Mouse (Mus musculus) cerebellum, postnatal 4 days (tissue): ENCODE data around the gene Gm17604.
A peak's percentile ranks its signal among the peaks of the same experiment; 100 is the strongest.

ENCODE experiments used
- DNase-seq, 2 experiments: peaks; one replicate each; pipeline ENCODE4 v3.0.0; 2022; ENCODE audit warnings: low spot score in 2 of 2, mixed read lengths in 1 of 2

Gm17604 gene

DNA sequence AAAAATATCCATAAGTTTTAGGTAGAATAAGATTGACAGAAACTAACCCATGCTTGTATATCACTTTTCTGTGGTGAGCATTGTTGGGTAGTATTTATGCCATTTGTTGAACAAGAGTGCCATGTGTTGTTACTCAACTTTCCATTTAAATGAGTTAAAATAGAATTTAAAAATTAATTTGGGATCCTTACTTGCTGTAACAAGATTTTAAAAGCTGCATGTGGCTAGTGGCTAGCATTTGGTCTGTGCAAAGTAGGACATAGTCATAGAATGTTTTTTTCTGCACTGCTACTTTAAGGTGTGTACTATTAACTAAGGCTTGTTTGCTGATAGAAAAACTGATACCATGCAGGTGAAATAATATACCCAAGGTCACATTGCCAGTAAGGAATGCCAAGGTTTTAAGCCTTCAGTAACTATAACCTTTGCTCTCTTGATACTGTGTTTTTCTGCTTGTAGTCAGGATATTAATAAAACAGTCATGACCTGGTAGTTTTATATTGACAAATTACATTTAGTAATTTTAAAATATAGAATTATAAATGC is at the start of gene Gm17604:
TSS of gene Gm17604 (minus strand) at position 51 of the 546 bp plus-strand sequence.
- DNase-seq: no peak

DNA sequence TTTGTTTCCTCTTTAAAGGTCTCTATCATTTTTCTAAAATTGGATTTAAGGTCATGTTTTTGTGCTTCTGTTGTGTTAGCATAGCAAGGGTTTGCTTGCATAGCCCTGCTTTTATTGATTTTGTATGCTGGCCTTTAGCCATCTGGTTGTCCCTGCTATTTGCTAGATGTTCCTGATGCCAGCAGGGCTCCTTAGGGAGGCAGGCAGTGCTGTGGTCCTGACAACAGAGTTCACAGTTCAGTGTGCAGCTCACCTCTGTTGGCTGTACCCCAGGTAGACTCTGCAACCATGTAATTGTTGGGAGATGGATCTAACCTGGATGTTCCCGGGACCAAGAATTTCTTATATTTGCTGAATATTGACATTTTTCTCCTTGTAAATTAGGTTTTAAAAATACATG is 45.3 kb upstream of the Gm17604 start:
- DNase-seq: no peak

DNA sequence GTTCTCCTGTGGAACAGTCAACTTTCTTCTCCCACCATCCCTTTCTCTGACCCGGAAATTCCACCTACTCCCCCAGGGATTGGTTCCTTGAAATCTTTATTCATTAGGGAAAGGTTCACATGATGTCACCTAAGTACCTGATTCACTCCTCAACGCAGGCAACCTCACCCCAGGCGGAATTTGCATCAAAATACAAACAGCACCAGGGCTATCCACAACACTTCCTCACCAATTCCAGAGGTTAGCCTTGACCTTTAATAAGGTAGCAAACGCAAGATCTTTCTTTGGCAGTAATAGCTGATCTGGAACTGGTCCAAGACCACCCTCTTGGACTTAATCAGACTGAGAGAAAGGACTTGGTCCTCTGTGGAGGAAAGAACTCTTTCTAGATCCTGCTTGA is 1.5 kb downstream of the Gm17604 start:
- no peak for DNase-seq

DNA sequence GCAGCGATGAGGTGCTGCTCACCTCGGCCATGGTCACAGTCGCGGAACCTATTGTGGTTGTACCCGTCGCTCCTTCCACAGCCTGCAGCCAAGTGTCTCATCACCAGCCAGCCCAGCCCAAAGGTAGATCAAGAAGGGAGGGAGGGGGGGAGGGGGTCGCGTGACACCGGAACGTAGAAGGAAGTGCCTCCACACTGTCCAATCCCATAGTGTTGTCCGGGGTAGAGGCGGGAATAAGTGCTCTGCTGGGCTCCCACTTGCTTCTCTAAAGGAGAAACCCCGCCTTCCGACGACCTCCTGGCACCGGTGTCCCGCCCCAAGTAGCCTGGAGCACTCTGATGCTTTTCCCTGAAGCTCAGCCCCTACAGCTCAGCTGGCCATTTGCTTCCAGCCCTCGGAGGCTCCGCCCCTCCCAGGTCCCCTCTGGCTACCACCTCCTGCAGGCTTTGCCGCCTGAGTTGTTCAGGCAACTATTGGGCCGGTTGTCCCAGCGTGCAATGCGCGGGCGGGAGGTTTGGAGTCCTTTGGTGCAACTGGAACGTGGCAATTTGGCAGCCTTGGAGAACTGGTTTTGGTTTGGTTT is 24.3 kb downstream of the Gm17604 start, which contains the start of the genes Mospd2 and Fancb:
TSS of gene Mospd2 (minus strand) at position 183 of the 583 bp plus-strand sequence.
TSS of gene Fancb (plus strand) at position 400 of the 583 bp plus-strand sequence.
- DNase-seq: peak; percentile 21 to 67

DNA sequence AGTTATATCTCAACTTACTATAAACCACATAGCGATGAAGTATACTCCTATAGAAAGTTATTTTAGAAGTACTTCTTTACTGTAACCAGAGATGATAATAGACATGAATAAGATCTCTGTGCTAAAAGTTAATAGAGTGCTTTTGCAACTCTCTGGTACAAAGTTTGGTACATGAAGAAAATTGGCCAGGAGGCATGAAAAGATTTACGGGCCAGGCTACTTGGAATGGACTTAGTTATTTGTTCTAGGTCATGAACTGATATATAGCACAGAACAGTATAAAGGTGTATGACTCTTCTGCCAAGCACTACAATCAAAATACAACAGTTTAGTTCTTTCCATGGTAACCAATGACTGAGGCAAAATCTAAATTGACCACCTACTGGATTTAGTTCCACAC is 25.8 kb downstream of the Gm17604 start:
- DNase-seq: no peak

DNA sequence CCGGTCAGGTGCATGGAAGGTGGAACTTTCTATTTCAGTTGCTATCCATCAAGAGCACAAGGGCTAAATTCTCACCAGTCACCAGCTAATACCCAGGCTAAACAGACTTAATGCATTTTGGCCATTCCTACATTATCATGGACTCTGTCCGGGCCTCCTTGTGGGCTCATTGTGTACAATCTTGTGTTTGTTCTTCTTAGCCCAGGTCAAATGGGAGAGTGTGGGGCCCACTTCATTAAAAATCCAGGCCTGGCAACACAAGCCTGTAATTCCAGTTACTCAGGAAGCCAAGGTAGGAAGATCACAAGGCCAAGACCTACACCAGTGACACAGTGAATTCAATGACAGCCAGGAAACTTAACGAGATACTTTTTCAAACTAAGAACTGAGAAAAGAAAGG is 33.4 kb downstream of the Gm17604 start:
- DNase-seq: no peak

DNA sequence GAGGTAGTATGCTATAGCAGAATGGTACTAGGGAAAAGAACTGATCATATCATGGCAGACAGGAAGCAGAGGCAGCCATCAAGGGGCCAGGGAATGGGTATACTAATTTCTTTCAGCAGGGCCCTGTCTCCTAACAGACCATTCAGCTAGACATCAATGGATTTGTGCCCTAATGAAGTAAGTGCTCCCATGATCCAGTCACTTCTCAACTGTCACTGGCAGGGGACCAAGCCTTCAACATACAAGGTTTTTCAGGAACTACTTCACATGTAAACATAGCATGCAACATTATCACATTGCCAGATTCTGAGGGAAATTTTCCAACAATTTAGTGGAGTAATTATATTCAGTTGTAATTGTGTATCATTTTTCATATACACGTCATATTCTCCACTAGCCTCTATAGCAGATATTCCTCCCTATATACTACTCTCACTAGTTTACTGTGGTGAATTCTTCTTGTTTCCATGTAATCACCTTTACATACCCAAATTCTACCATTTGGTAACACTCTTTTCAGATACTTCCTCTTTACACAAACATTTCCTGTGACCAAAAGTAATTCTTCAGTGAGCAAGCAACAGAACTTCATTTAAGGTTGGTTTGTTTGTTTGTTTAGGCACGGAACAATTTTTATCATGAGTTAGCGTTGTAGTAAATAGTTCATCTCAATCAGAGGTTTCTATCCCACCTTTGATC is 38.7 kb downstream of the Gm17604 start:
- DNase-seq: no peak
